Mouse (Mus musculus) megakaryocyte, embryonic 14.5 days (primary cell): Measurements from ENCODE around the gene Hormad2. TPM values are rescaled to one million over a fixed set of nuclear protein-coding genes. Genes with fewer than 3 reads are reported as not detected.

ENCODE experiments used
- H3K27me3 ChIP-seq: replicated peaks from 2 replicates; pipeline ENCODE3; 2012; ENCODE audit warnings: inconsistent platforms
- H3K36me3 ChIP-seq: replicated peaks from 2 replicates; pipeline ENCODE3; 2012; ENCODE audit warnings: low read length, inconsistent platforms, mixed read lengths
- H3K4me1 ChIP-seq: 2 replicates; pipeline ENCODE4 v1.6.1; 2012; ENCODE audit warnings: inconsistent platforms
- H3K4me3 ChIP-seq: replicated peaks from 2 replicates; pipeline ENCODE3; 2012; ENCODE audit warnings: moderate library complexity, mild to moderate bottlenecking, inconsistent platforms
- H3K9me3 ChIP-seq: 2 replicates; pipeline ENCODE4 v1.6.1; 2012; ENCODE audit warnings: inconsistent platforms
- FLI1 ChIP-seq: IDR thresholded peaks from 2 replicates; pipeline ENCODE4 v1.6.1; 2012; ENCODE audit warnings: low read length, inconsistent platforms, mixed read lengths
- GATA1 ChIP-seq: IDR thresholded peaks from 3 replicates; pipeline ENCODE4 v1.6.1; 2012; ENCODE audit warnings: mixed read lengths, low read length, inconsistent platforms, borderline replicate concordance
- polyA plus RNA-seq: library from polyadenylated mRNA; stranded (reverse); fragments of >175 nt; gene quantifications from 2 replicates; pipeline ENCODE4 v1.2.3, GENCODE M21; 2012; ENCODE audit warnings: low replicate concordance; ENCODE audit not compliant: insufficient read depth

Hormad2 gene
- polyA plus RNA-seq, 1 experiment = not detected

- peaks cover 7% of the 10 kb centered on the region for H3K9me3 ChIP-seq
- TF ChIP-seq GATA1 = no peak
- TF ChIP-seq FLI1 = no peak
- no peaks in the 10 kb centered on the region for H3K4me1 ChIP-seq
- H3K27me3 ChIP-seq = peaks cover 2% of the 10 kb centered on the region
- no peaks in the 10 kb centered on the region for H3K36me3 ChIP-seq
- H3K4me3 ChIP-seq = no peak overlapping the region
These were observed 28.6 kb downstream of the Hormad2 start for GRCm38 (mm10) chr11:4412294-4412693.

- no peaks in the 10 kb centered on the region for H3K9me3 ChIP-seq
- H3K27me3 ChIP-seq = no peaks in the 10 kb centered on the region
- TF ChIP-seq FLI1 = no peak
- no peak for TF ChIP-seq GATA1
- no peaks in the 10 kb centered on the region for H3K36me3 ChIP-seq
- no peak overlapping the region for H3K4me3 ChIP-seq
- peaks cover 60% of the 10 kb centered on the region for H3K4me1 ChIP-seq
These were observed 36.6 kb downstream of the Hormad2 start for GRCm38 (mm10) chr11:4404277-4404676.

- Histone ChIP-seq H3K36me3 (no peaks in the 10 kb centered on the region), H3K4me3 (peak overlapping the region; percentile 72), H3K9me3 (no peaks in the 10 kb centered on the region), H3K4me1 (peaks cover 67% of the 10 kb centered on the region), H3K27me3 (no peaks in the 10 kb centered on the region)
- TF ChIP-seq FLI1 (no peak), GATA1 (no peak)
These were observed 37.5 kb downstream of the Hormad2 start for GRCm38 (mm10) chr11:4403381-4403780.

- Histone ChIP-seq H3K9me3 (no peaks in the 10 kb centered on the region), H3K36me3 (no peaks in the 10 kb centered on the region), H3K27me3 (no peaks in the 10 kb centered on the region), H3K4me3 (peak overlapping the region; percentile 39), H3K4me1 (peaks cover 64% of the 10 kb centered on the region)
- no peak for TF ChIP-seq GATA1
- no peak for TF ChIP-seq FLI1
These were observed 39.7 kb downstream of the Hormad2 start for GRCm38 (mm10) chr11:4401251-4401650.

- Histone ChIP-seq H3K4me1 (peaks cover 26% of the 10 kb centered on the region), H3K4me3 (no peak overlapping the region), H3K36me3 (no peaks in the 10 kb centered on the region), H3K27me3 (no peaks in the 10 kb centered on the region), H3K9me3 (no peaks in the 10 kb centered on the region)
- TF ChIP-seq FLI1 = no peak
- TF ChIP-seq GATA1 = no peak
These were observed 46.7 kb downstream of the Hormad2 start for GRCm38 (mm10) chr11:4394226-4394625.

GRCm38 (mm10) chr11:4388018-4388417 is 52.9 kb downstream of the Hormad2 start:
- Histone ChIP-seq H3K36me3 (no peaks in the 10 kb centered on the region), H3K9me3 (no peaks in the 10 kb centered on the region), H3K4me1 (peaks cover 23% of the 10 kb centered on the region), H3K4me3 (peak overlapping the region; percentile 67), H3K27me3 (no peaks in the 10 kb centered on the region)
- TF ChIP-seq GATA1 = no peak
- no peak for TF ChIP-seq FLI1

- Histone ChIP-seq H3K36me3 (no peaks in the 10 kb centered on the region), H3K9me3 (no peaks in the 10 kb centered on the region), H3K4me1 (peaks cover 11% of the 10 kb centered on the region), H3K27me3 (no peaks in the 10 kb centered on the region), H3K4me3 (no peak overlapping the region)
- TF ChIP-seq GATA1 (no peak), FLI1 (no peak)
These were observed 58.6 kb downstream of the Hormad2 start for GRCm38 (mm10) chr11:4382321-4382720.

GRCm38 (mm10) chr11:4379857-4380256 is 61.0 kb downstream of the Hormad2 start:
- TF ChIP-seq FLI1 = no peak
- Histone ChIP-seq H3K9me3 (no peaks in the 10 kb centered on the region), H3K36me3 (no peaks in the 10 kb centered on the region), H3K4me3 (no peak overlapping the region), H3K4me1 (peaks cover 7% of the 10 kb centered on the region), H3K27me3 (no peaks in the 10 kb centered on the region)

GRCm38 (mm10) chr11:4366389-4366788 is 74.5 kb downstream of the Hormad2 start:
- no peak overlapping the region for H3K4me3 ChIP-seq
- 0 out of 2 replicates have a peak, but pooled peaks cover 3% of the 10 kb centered on the region for H3K4me1 ChIP-seq
- peaks cover 8% of the 10 kb centered on the region; the same call in 1 of the 2 replicates for H3K9me3 ChIP-seq
- H3K27me3 ChIP-seq = peaks cover 3% of the 10 kb centered on the region
- TF ChIP-seq GATA1 (no peak), FLI1 (no peak)
- no peaks in the 10 kb centered on the region for H3K36me3 ChIP-seq

GRCm38 (mm10) chr11:4355430-4355829 is 85.5 kb downstream of the Hormad2 start:
- H3K9me3 ChIP-seq = peaks cover 7% of the 10 kb centered on the region; the same call in 1 of the 2 replicates
- H3K4me1 ChIP-seq = peaks cover 4% of the 10 kb centered on the region; the same call in 1 of the 2 replicates
- H3K36me3 ChIP-seq = no peaks in the 10 kb centered on the region
- H3K27me3 ChIP-seq = peaks cover 12% of the 10 kb centered on the region
- TF ChIP-seq GATA1 = no peak
- no peak for TF ChIP-seq FLI1
- H3K4me3 ChIP-seq = no peak overlapping the region

- no peak overlapping the region for H3K4me3 ChIP-seq
- H3K4me1 ChIP-seq = peaks cover 4% of the 10 kb centered on the region; the same call in 1 of the 2 replicates
- H3K9me3 ChIP-seq = 0 out of 2 replicates have a peak, but pooled peaks cover 4% of the 10 kb centered on the region
- TF ChIP-seq FLI1 (no peak), GATA1 (no peak)
- peaks cover 12% of the 10 kb centered on the region for H3K27me3 ChIP-seq
- H3K36me3 ChIP-seq = no peaks in the 10 kb centered on the region
These were observed 88.3 kb downstream of the Hormad2 start for GRCm38 (mm10) chr11:4352637-4353036.
